Mouse (Mus musculus): ENCODE measurements around the gene Sh3bp5. TPM values are rescaled to one million over a fixed set of nuclear protein-coding genes. Genes with fewer than 3 reads are reported as not detected.

The Sh3bp5 gene
- polyA plus RNA-seq, 1 experiment from 2014 or later = 20.3 TPM

Other genes with a start within 250 kb of the Sh3bp5 start
- gene Tnnc1, start 227.8 kb downstream of the Sh3bp5 start, polyA plus RNA-seq (2015; fragmentation: Nextera tagmentation; extraction: Ambion mirVana) = 5.0 and 5.7 TPM in 2 replicates
- 116 and 144 TPM in 2 replicates for gene Nisch, start 219.1 kb downstream of the Sh3bp5 start, polyA plus RNA-seq (2015; fragmentation: Nextera tagmentation; extraction: Ambion mirVana)
- gene Sema3g, start 218.2 kb downstream of the Sh3bp5 start, polyA plus RNA-seq (2015; fragmentation: Nextera tagmentation; extraction: Ambion mirVana) = 0.27 and 0.30 TPM in 2 replicates
- gene Phf7, start 184.8 kb downstream of the Sh3bp5 start, polyA plus RNA-seq (2015; fragmentation: Nextera tagmentation; extraction: Ambion mirVana) = 18.6 and 21.5 TPM in 2 replicates
- 63.0 and 66.5 TPM in 2 replicates for gene Bap1, start 184.6 kb downstream of the Sh3bp5 start, polyA plus RNA-seq (2015; fragmentation: Nextera tagmentation; extraction: Ambion mirVana)
- gene Dnah1, start 112.2 kb downstream of the Sh3bp5 start, polyA plus RNA-seq (2015; fragmentation: Nextera tagmentation; extraction: Ambion mirVana) = 0.22 and 0.31 TPM in 2 replicates
- 33.8 and 34.9 TPM in 2 replicates for gene Capn7, start 99.4 kb downstream of the Sh3bp5 start, polyA plus RNA-seq (2015; fragmentation: Nextera tagmentation; extraction: Ambion mirVana)
- 47.2 and 52.6 TPM in 2 replicates for gene Eaf1, start 58.3 kb upstream of the Sh3bp5 start, polyA plus RNA-seq (2015; fragmentation: Nextera tagmentation; extraction: Ambion mirVana)
- 149 and 164 TPM in 2 replicates for gene Mettl6, start 59.0 kb upstream of the Sh3bp5 start, polyA plus RNA-seq (2015; fragmentation: Nextera tagmentation; extraction: Ambion mirVana)
- 91.4 and 93.9 TPM in 2 replicates for gene Colq, start 155.3 kb upstream of the Sh3bp5 start, polyA plus RNA-seq (2015; fragmentation: Nextera tagmentation; extraction: Ambion mirVana)
- 2.6 and 3.2 TPM in 2 replicates for gene Gm49387, start 204.8 kb upstream of the Sh3bp5 start, polyA plus RNA-seq (2015; fragmentation: Nextera tagmentation; extraction: Ambion mirVana)
- gene Btd, start 204.9 kb upstream of the Sh3bp5 start, polyA plus RNA-seq (2015; fragmentation: Nextera tagmentation; extraction: Ambion mirVana) = 21.2 and 23.2 TPM in 2 replicates
- gene Hacl1, start 205.2 kb upstream of the Sh3bp5 start, polyA plus RNA-seq (2015; fragmentation: Nextera tagmentation; extraction: Ambion mirVana) = 19.6 and 31.3 TPM in 2 replicates